Mouse (Mus musculus): ENCODE data around the gene Sipa1l1.

DNA sequence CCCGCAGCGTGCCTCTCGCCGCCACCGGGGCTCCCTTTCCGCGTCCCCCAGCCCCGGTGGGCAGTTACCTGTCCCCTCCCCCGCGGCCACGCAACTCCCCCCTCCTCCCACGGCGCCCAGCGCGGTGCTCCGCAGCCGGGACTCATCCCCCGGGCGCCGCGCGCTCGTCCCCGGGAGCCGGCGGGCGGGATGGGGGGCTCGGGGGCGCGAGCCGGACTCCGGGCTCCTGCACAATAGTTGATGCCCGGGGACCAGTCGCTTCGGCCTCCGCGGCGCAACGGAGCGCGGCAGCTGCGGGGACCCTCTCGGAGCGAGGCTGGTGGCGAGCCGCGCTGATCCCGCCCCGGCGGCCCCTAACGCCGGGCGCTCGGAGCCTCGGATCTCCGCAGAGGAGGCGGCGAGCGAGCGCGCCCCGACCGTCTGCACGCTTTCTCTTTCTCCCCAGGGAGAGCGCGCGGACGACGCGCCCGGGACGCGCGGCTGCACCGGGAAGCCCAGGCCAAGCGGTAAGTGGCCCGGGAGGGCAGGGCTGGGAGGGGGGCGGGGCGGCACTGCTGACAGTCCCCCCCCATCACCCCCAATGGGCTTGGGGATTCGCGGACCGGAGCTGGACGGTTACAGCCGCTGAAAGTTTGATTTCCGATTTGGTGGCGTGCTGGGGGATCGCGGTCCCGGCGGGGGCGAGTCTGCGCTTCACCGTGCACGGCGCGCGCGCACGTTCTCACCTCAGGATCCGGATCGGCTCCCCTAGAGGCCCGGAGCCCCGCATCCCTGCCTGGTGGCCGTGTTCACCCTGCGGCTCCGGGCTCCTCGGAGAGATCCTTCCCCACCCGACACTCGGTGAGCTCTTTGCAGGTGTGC, 681 bp downstream of the Sipa1l1 start:
- TF ChIP-seq POLR2A (IDR thresholded peaks at IDR 0.05; ENCODE audit: low read depth, low read length), result peak; percentile 49
- no peak for TF ChIP-seq CTCF (IDR thresholded peaks at IDR 0.05; ENCODE audit: borderline replicate concordance, insufficient read depth, low read length)

Data from embryonic fibroblast, embryonic 13.5 days (primary cell).